Mouse (Mus musculus) liver, embryonic 14.5 days (tissue): Measurements from ENCODE around the gene Crlf2. TPM values are rescaled to one million over a fixed set of nuclear protein-coding genes. Genes with fewer than 3 reads are reported as not detected.

Experiments
- ATAC-seq: fragments of 200-750 bp; cut with Nextera tagmentation; 2 replicates; pipeline ENCODE4 v1.8.0; 2017; ENCODE audit warnings: moderate number of reproducible peaks, mild to moderate bottlenecking, moderate library complexity; ENCODE audit not compliant: insufficient read depth
- DNase-seq, 3 experiments: peaks; one replicate each; pipeline ENCODE4 v3.0.0-alpha.2; 2012 to 2013; ENCODE audit warnings: low read depth in 3 of 3, low spot score in 3 of 3
- H3K27ac ChIP-seq: fragments of 300-500 bp; sonication (generic); 2 replicates; pipeline ENCODE4 v1.5.1; 2014; ENCODE audit warnings: moderate library complexity, mild to moderate bottlenecking, control low read depth, inconsistent platforms
- H3K27me3 ChIP-seq: fragments of 300-500 bp; sonication (generic); 2 replicates; pipeline ENCODE4 v1.6.1; 2014; ENCODE audit warnings: mild to moderate bottlenecking, low read length, moderate library complexity; ENCODE audit not compliant: control insufficient read depth, insufficient read depth
- H3K36me3 ChIP-seq: fragments of 300-500 bp; sonication (generic); replicated peaks from 2 replicates; pipeline ENCODE4 v1.6.1; 2014; ENCODE audit warnings: low read depth; ENCODE audit not compliant: control insufficient read depth, insufficient read depth
- H3K4me1 ChIP-seq, 2 experiments: fragments of 200-500 bp in 1 of 2; fragments of 300-500 bp in 1 of 2; sonication (generic) in 1 of 2; replicated peaks; 2 replicates each; pipeline ENCODE4 v1.6.1; 2012 to 2014; ENCODE audit warnings: antibody characterized with exemption in 1 of 2, inconsistent platforms in 1 of 2, low read length in 1 of 2; ENCODE audit not compliant: control insufficient read depth in 2 of 2, insufficient read depth in 2 of 2
- H3K4me2 ChIP-seq: fragments of 300-500 bp; sonication (generic); 2 replicates; pipeline ENCODE4 v1.6.1; 2014; ENCODE audit warnings: low read depth, mild to moderate bottlenecking, control low read depth, moderate library complexity
- H3K4me3 ChIP-seq, 2 experiments: fragments of 200-500 bp in 1 of 2; fragments of 300-500 bp in 1 of 2; sonication (generic) in 1 of 2; 2 replicates each; pipeline ENCODE4 v1.5.1; 2012 to 2014; ENCODE audit warnings: low read depth in 2 of 2, low read length in 2 of 2, mild to moderate bottlenecking in 2 of 2, control low read depth in 1 of 2, inconsistent platforms in 1 of 2, moderate library complexity in 1 of 2; ENCODE audit not compliant: insufficient read depth in 1 of 2
- H3K9ac ChIP-seq: fragments of 300-500 bp; sonication (generic); replicated peaks from 2 replicates; pipeline ENCODE4 v1.6.1; 2014; ENCODE audit warnings: mild to moderate bottlenecking, control low read depth, moderate library complexity
- H3K9me3 ChIP-seq: fragments of 300-500 bp; sonication (generic); 2 replicates; pipeline ENCODE4 v1.6.1; 2016; ENCODE audit warnings: low read length, mixed read lengths; ENCODE audit not compliant: control insufficient read depth
- CTCF ChIP-seq: IDR thresholded peaks from 2 replicates; pipeline ENCODE4 v1.5.1; 2016; ENCODE audit warnings: antibody characterized with exemption, low read depth, control low read depth
- EP300 ChIP-seq: IDR thresholded peaks from 2 replicates; pipeline ENCODE4 v1.6.1; 2016; ENCODE audit warnings: antibody characterized with exemption, low read depth
- WGBS: fragments of 180-500 bp; shearing (Covaris S2); extraction: QIAGEN DNeasy Blood & Tissue Kit; methylation state at CpG from one replicate; pipeline ENCODE4 v1.1.7; 2014; ENCODE audit not compliant: insufficient replicate concordance; 5-methylcytosine and 5-hydroxymethylcytosine counted together
- polyA plus RNA-seq, 2 experiments: library from polyadenylated mRNA; depleted of rRNA in 1 of 2; stranded (reverse) in 1 of 2; unstranded in 1 of 2; fragments of >200 nt; fragmentation: Nextera tagmentation in 1 of 2; extraction: Ambion mirVana in 1 of 2; gene quantifications; 2 replicates each; pipeline versions ENCODE4 v1.2.1 to v1.2.3; 2012 to 2014

Crlf2 gene
- polyA plus RNA-seq, 2 experiments, result 2.4 to 4.5 TPM

DNA sequence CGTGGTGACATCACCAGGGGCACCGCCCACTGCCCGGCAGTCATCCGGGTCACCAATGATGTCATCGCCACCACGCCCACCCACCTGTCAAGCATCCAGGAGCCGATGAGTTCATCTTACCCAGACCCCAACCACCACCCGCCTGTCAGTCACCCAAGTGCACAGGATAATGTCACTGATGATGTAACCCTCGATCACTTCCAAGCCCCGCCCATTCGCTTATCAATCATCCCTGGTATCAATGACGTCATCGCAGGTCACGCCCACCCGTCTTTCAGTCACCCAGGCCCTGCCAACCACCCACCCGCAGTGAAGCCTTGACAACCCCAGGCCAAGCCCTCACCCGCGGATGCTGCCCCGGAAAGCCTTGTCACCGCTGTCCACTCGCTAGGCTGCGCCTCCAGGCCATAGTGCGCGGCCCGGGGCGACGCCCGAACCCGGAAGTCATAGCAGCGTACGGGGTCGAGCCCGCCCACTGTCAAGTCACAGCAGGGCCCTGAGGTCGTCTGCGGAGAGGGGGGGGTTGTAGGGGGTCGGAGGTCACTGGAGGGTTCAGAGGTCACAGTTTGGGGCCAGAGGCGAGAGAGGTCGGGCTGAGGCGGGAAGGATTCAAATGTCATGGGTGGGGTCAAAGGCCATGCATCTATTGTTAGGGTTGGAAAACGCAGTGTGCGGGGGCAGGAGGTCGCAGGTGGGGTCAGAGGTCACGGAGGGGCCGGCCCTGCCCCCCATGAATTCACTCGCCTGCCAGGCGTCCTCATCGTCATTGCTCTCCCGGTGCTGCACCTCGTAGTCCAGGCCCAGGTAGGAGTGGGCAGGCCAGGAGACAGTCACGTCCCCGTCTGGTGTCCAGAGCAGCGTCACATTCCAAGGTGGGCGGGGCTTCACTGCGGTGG lies 2.9 kb downstream of the Crlf2 start:
- Histone ChIP-seq H3K27ac (no peak overlapping the region), H3K27me3 (no peaks in the 10 kb centered on the region), H3K36me3 (no peaks in the 10 kb centered on the region), H3K4me3 (peak overlapping the region in 1 of 2 experiments; percentile 15; a peak in 1 of 4 replicates), H3K4me1 (peaks cover 2 to 7% of the 10 kb centered on the region in 2 experiments; a peak in 3 of 4 replicates), H3K9ac (no peak overlapping the region), H3K9me3 (peaks cover 47% of the 10 kb centered on the region), H3K4me2 (no peak overlapping the region)
- TF ChIP-seq EP300 (no peak), CTCF (no peak)
- 79% methylated on average over 51 of the region's 54 CpGs for WGBS
- no peak for DNase-seq
- no peak for ATAC-seq

DNA sequence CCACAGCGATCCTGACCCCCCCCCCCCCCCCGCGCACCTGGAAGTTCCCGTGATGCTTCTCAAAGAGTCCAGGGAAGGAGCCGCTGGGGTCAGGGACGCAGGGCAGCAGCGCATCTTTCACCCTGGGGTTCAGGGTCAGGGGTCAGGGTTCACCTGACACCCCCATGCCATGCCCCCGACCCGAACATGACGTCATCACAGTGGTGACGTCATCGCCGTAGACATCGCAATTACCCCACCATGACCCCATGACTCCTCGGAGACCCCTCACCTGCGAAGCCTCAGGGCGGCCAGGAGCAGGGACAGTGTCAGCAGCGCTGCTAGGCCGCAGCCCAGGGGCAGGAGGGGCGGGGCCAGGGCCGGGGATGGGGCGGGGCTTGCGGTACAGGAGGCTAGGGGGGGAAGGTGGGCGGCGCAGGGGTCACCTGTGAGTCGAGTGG lies 3.5 kb downstream of the Crlf2 start:
- H3K4me2 ChIP-seq, result no peak overlapping the region
- H3K27ac ChIP-seq, result no peak overlapping the region
- DNase-seq, result no peak
- no peak overlapping the region for H3K9ac ChIP-seq
- TF ChIP-seq CTCF, result no peak
- TF ChIP-seq EP300, result no peak
- ATAC-seq, result no peak
- peaks cover 48% of the 10 kb centered on the region for H3K9me3 ChIP-seq
- no peaks in the 10 kb centered on the region for H3K27me3 ChIP-seq
- H3K4me3 ChIP-seq, result no peak overlapping the region
- WGBS, result 78% methylated on average over 24 of the region's 26 CpGs
- no peaks in the 10 kb centered on the region for H3K36me3 ChIP-seq
- peaks cover 2 to 7% of the 10 kb centered on the region in 2 experiments; a peak in 3 of 4 replicates for H3K4me1 ChIP-seq

DNA sequence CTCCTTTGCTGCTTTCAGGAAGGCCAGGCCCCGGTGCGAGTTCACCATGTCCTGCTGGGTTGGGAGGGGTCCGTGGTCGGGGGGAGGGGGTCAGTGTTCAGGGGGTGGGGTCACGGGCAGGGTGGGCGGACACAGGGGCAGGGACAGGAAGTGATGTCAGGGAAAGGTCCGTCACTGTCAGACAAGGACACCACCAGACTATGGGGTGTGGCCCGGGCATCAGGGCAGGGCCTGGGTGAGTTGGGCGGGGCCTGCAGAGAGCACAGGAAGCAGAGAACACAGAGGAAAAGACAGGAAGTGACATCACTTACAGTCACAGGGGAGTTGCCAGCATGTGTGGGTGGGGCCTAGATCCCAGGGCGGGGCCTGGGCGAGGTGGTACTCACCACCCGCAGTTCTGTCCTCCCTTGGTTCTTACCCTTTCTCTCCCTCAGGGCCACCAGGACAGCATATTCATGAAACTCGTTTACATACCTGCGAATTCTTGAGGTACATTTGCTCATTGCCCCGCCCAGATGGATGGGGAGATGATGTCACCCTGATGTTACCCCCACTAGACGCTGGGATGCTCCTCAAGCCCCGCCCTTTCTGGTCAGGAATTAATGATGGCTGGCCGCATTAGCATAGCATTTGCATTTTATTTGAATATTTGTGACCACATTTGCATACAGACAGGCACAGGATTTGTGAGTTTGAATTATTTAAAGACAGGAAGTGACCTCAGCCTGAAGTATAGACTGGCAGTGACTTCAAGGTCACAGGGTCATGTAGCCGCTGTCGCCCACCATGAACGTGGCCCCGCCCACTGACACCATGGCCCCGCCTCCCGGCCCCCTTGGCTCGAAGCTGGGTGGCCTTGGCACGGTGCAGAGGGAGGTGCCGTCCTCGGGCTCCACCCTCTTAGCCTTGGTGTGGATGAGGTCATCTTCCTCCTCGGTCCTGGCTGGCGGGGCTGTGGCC lies 4.4 kb downstream of the Crlf2 start:
- Histone ChIP-seq H3K9me3 (peaks cover 48% of the 10 kb centered on the region), H3K9ac (no peak overlapping the region), H3K27ac (no peak overlapping the region), H3K4me3 (no peak overlapping the region), H3K4me2 (no peak overlapping the region), H3K4me1 (peaks cover 2 to 7% of the 10 kb centered on the region in 2 experiments; a peak in 3 of 4 replicates), H3K36me3 (no peaks in the 10 kb centered on the region), H3K27me3 (no peaks in the 10 kb centered on the region)
- no peak for TF ChIP-seq CTCF
- no peak for TF ChIP-seq EP300
- DNase-seq (no peak), ATAC-seq (no peak)
- 75% methylated on average over 30 of the region's 30 CpGs for WGBS

DNA sequence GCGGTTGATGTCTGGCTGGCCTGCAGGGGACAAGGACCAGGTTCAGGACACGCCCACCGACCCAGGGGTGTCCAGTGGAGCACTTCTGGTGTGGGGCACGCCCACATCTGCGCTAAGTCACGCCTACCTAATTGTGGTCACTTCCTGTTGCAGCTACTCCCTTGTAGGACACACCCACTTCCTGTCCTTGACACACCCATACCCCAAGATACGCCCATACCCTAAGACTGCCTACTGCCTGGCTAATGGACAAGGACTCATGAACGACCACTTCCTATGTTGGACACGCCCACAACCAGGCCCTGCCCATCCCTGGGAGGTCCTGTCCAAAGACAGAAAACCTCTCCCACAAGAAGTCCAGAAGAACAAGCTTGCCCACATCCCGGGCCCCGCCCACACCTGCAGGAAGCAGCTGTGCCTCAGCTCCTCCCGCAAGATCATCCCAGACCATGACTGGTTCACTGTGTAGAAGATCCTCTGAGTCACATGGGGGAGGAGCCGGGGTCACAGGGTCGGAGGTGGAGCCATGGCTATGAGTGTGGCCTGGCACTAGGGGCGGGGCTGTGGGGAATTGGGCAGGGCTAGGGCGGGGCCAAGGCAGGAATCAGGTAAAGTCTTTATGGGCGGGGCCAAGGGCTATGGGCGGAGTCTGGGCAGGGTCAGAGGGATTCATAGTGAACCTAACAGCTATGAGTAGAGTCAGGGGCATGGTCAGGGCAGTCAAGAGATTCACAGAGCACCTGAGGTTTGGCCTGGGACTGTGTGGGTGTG lies 5.4 kb downstream of the Crlf2 start:
- 60% methylated on average over 18 of the region's 18 CpGs for WGBS
- H3K9ac ChIP-seq, result no peak overlapping the region
- no peak for DNase-seq
- no peaks in the 10 kb centered on the region for H3K27me3 ChIP-seq
- H3K36me3 ChIP-seq, result no peaks in the 10 kb centered on the region
- H3K4me2 ChIP-seq, result no peak overlapping the region
- H3K4me1 ChIP-seq, result peaks cover 2 to 7% of the 10 kb centered on the region in 2 experiments; a peak in 3 of 4 replicates
- H3K27ac ChIP-seq, result no peak overlapping the region
- TF ChIP-seq EP300, result no peak
- TF ChIP-seq CTCF, result no peak
- ATAC-seq, result no peak
- peaks cover 48% of the 10 kb centered on the region for H3K9me3 ChIP-seq
- H3K4me3 ChIP-seq, result no peak overlapping the region
